Mouse (Mus musculus) thymus, postnatal 10 days (tissue): ENCODE measurements around the gene Nfrkb.

Experiments
- DNase-seq, 2 experiments: peaks; one replicate each; pipeline ENCODE4 v3.0.0; 2021; ENCODE audit warnings: low spot score in 2 of 2

Gene Nfrkb

DNA sequence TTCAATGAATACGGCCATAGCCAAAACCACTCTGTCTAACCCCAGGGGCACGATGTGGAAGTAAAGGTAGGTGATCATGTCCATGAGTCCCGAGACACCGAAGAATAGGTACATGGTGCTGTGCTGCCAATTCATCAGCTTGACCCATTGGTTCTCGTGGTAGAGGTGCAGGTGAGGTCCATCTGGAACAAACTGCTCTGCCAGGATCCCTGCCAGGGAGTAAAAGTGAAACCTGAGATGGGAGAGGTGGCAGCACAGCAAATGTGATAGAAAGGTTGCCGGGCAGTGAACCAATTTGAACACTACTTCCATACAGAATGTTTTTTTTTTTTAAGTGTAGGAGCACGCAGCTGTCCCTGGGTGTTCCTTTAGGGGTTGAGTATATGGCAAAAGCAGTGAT, 43.0 kb downstream of the Nfrkb start:
- no peak for DNase-seq

DNA sequence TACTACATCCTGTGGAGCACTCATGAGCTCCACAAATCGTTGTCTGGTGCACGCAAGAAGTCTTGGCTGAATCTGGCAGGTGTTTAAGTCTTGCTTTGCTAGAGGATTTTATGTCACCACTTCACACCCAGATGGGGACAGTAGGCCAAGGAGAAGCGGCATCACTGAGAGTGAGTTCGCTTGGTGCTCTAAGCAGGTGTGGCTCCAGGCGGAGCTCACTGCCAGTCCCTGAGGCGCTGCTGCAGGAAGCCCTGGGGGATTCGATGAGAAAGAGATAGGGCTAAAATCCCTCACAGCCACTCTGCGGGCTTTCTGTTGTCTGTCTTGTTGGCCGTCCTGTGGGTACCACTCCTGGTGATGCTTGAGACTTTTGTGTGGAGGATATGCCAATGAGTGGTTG, 44.0 kb downstream of the Nfrkb start:
- DNase-seq, result no peak

DNA sequence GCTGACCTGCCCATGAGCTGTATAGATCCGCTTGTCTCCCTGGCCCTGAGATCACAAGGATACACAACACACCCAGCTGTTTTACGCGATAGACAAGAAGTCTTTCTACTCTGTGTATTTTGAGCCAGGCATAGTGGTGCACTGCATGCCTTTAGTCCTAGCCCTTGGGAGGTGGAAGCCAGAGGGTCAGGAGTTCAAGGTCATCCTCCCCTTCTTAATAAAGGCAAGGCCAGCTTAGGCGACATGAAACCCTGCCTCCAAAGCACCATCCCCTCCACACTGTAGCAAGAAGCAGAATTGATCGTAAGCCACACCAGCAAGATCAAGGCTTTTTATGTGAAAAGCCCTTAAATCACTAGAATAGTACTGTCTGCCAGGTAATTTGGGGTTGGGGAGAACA, 45.8 kb downstream of the Nfrkb start:
- no peak for DNase-seq

DNA sequence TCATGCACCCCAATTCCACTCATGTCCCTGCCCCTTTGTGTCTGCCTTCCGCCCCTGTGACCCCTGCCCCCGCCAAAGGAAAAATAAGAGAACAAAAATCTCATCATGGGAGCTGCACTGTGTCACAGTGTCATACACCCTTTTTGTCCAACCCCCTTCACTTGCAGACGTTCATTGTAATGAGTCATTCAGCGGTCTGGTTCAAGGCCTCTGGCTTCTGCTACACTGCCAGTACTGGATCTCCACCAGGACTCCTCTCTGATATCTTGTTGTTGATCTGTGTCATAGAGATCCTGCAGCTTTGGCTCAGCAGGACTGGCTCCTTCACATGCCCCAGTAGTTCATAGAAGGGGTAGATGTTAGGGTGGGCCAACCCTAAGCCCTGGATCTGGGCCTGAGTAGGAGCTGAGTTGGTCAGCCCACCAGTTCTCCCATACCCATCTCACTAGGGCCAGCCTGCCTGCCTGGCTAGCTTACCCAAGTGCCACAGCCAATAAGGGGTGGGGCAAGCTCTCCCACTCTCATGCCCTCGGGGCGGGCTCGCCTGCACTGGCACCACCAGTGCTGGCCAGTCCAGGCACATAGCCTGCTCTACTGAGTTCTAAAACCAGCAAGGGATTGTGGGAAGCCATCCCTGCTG, 46.5 kb downstream of the Nfrkb start:
- no peak for DNase-seq

DNA sequence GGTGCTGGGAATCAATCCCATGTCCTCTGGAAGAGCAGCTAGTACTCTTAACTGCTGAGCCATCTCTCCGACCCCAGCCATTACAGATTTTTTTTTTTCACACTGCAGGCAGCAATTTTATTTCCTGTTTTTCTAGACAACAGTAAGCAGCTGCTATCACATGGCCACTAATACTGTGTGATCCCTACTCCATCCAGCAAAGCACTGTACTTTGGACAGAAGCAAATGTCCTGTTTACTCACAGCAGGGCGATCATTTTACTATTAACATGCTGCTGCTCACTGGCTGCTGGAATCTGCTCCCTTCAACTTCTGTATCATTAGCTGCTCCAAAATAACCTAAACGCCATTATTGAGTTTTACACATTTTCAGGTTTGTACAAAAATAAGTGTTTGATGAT, 47.4 kb downstream of the Nfrkb start:
- no peak for DNase-seq

DNA sequence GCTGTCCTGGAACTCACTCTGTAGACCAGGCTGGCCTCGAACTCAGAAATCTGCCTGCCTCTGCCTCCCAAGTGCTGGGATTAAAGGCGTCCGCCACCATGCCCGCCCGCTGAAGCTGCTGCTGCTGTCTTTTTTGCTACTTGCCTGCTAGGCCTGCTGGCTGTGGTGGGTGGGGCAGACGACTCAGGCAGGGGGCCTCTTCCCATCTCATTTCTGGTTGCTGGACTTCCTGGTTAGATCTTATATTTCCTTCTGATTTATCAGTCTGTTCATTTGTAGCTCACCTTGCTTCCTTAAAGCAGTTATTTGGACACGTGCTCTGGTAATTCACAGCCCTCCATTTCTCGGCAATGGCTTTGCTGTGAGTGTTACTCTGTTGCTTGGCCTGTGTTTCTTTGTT, 49.4 kb downstream of the Nfrkb start:
- no peak for DNase-seq

DNA sequence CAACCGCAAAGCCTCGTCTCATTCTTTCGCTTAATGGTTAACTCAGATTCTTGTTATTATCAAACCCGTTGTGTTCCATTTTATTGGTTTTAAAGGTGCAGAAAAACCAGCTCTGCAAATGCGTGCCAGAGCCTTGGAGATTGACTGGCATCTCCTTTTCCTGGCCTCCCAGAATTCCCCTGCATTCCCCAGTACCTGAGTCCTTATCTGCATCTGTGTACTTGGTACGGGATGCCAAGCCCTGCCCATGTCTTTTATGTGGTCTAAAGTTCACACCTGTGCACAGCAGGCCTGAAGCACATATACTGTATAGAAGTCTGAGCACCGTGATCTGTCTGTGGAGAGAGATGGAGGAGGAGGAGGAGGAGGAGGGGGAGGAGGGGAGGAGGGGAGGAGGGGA, 51.9 kb downstream of the Nfrkb start:
- no peak for DNase-seq

DNA sequence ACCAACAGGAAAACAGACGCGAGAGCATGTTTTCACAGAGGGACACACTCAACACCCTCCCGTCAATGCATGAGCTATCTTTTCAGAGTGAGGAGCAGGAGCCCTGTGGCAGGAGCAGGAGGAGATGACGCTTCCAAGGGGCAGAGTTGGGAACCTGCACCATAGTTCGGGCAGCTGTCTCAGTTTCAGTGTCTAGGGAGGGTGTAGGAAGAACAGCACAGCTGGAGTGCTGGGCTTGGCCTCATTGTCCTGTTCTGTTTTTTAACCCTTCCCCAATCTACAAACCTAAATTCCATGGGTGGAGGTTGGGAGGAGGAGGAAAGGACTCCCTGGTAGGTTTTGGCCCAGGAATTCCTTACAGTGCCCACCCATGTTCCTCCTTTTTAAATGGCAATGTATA, 52.8 kb downstream of the Nfrkb start:
- DNase-seq, result no peak

DNA sequence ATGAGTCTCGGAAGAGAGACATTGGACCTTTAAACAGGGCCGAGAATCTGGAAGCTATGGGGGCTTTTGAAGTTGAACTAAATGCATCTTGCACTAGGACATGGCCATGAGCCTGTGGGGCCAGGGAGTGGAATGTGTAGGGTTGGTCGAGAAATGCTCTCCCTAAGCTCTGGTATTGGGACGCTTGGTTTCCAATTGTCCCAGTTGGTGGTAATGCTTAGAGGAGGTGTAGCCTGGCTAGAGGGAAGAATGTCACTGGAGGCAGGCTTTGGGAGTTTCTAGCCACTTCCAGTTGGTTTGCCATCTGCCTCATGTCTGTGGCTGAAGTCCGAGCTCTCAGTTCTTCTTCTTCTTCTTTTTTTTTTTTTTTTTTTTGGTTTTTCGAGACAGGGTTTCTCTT, 53.3 kb downstream of the Nfrkb start:
- DNase-seq, result no peak

DNA sequence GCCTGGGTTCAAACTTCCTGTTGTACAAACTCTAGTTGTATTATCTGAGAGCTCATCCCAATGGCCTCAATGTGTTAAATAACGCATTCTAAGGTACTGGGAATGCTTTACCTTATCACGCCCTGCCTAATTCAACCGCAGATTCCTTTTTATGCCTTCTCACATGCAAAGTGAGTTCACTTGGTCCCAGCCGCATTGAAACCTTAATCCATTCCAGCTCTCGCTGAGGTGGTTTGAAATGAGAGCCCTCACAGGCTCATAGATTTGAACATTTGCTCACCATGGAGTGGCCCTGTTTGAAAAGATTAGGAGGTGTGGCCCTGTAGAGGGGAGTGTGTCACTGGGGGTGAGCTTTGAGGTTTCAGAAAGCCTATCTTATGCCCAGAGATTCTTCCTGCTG, 54.4 kb downstream of the Nfrkb start:
- no peak for DNase-seq

DNA sequence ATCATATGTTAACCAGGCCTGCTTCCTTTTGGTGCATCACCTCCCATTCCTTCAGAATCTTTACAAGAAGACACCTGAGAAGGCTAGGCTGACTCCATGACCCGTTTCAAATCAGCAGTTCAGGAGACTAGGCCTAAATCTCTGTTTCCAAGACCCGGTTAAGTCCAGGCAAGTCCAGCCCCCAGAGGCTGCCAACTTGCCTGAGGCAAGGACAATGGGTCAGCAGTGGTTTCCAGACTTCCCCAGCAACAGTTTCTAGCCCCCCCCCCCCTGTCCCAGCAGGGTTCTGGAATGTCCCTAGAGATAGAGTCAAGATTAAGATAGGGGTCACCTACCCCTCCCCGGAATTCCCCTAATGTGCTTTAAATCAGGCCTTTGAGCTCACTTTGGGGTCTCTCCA, 55.5 kb downstream of the Nfrkb start:
- DNase-seq, result no peak

DNA sequence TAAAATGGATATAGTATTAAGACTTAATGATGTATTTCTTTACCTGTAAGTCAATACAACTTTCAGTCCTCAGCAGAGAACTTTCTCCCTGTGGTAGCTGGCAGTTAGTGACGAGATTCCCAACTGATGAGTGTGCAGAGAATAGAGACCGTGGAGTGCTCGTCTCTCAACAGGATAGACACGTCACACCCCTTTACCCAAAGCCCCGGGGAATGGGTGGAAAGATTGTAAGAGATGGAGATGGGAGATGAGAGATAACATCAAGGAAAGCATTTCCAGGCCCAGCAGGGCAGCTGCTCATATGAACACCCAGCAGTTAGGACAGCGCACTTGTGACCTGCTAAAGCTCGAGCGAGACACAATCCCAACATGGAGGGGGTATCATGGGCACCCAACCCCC, 58.2 kb downstream of the Nfrkb start:
- DNase-seq, result no peak

DNA sequence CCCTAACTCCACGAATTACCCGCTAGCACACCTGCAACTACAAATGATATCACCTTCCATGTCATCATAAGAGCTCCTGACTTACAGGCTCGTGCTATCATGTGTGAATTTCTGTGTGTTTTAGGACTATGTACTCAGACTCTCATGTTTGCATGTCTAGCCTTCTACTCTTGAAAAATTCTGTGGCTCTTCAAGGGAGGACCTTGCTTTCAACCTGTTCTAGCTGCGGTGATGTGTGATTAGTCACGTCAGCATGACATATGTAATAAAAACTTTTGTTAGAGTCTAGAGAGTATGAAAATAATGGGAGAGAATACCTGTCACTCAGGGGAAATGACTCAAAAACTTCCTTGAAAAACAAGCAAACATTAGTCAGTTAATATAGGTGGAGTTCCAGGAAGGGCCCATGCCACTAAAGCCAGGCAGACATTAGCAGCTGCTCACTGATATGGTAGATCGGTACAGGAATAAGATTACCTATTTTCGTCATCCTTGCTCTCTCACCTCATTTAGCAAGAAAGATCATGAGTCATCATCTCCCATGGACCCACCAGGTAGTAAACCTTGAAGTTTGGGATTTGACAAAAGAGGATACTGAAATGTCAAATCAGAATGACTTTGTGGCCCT, 63.3 kb downstream of the Nfrkb start:
- no peak for DNase-seq

DNA sequence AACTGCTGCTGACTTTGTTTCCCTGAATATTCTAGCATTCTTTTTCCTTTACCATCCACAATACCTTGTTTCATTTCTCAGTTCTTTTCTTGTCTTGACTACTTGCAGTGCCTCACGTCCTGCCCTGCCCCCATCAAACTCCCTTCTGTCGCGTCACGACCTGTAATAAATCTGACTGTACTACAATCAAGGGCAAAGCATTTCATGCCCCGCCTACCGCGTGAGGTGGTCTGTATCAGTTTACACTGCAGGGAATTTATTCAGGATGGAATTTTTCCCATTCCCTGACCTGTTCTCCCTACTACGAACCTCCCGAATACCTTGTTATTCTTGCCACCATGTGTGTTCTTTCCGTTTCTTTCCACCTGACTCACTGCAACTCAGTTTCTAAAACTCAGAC, 66.2 kb downstream of the Nfrkb start:
- DNase-seq, result no peak

DNA sequence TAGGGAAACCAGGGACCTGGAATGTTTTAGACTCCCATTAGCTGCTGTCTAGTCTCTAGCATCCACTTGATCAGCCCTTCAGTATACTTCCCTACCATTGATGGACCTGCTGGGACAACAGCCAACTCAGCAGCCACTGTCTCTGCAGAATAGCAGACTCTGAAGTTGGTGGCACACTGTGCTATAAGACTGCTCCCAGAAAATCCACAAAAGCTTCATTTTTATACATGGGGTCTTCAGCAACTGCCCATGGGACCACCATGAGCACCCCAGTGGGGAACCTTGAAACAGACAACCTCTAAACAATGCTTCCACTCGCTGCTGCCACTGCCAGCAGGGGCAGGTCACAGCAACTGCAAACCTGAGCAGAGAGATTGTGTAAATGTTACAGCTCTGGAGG, 68.4 kb downstream of the Nfrkb start:
- no peak for DNase-seq

DNA sequence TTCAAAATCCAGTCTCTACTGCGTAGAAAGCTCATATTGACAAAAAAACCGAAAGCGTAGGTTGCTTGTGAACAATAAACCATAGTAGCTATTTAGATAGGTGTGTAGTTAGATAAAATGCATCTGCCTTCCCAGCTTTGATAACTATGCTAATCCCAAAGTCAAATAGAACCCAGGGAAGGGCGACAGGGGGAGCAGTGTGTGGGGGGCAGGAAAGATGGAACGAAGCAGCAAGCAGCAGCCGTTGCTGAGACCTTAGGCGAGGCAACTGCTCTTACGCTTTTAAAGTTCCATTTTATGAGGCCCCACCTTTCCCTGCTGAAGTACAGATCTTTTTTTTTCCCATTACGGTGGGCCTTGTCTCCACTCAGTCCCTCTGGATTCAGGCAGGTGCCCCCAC, 77.2 kb downstream of the Nfrkb start:
- DNase-seq, result no peak

DNA sequence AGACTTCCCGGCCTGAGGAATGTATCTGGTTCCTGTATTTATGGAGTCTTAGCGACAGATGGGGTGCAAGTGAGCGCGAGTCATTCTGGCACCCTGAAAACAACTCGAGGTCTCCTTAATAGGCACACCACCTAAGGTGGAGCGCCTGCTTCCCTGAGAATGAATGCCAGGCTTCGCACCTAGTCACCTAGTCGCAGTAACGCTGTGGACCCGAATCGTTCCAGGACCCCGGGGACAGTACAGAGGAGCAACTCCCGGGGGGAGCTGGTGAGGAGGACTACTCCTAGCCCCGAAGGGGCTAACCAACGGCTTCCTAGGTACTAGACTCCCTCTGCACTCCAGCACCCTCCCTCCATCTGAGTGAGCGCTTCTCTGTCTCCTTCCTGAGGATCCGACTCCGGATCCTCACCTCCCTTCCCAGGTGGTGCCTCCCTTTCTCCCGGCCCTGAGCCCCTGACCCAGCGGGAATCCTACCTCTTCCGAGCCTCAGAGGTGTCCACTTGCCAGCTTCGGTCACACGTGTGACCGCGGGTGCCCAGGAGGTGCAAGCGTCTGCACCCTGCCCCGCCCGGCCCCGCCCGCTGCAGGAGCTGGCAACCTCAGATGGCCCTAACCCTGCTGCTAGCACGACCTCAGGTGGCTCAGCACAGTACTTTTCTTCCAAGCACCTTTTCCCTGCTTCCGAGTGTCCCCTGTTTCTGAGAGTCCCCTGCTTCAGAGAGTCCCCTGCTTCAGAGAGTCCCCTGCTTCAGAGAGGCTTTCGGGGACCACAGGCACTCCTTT, 77.9 kb downstream of the Nfrkb start, which contains the start of gene Tmem45b:
Gene Tmem45b (minus strand): TSS at position 771 of the 783 bp plus-strand sequence.
- no peak for DNase-seq
